Mouse (Mus musculus) liver, embryonic 13.5 days (tissue): ENCODE measurements around the gene Pigyl. TPM values are rescaled to one million over a fixed set of nuclear protein-coding genes. Genes with fewer than 3 reads are reported as not detected.

ENCODE experiments used
- ATAC-seq: fragments of 200-750 bp; cut with Nextera tagmentation; 2 replicates; pipeline ENCODE4 v1.8.0; 2017; ENCODE audit warnings: low read depth, mild to moderate bottlenecking, moderate number of reproducible peaks, moderate library complexity
- DNase-seq: peaks from one replicate; pipeline ENCODE4 v3.0.0; 2022
- H3K27ac ChIP-seq: fragments of 300-500 bp; sonication (generic); 2 replicates; pipeline ENCODE4 v1.5.1; 2015; ENCODE audit warnings: moderate library complexity, mild to moderate bottlenecking, inconsistent platforms
- H3K27me3 ChIP-seq: fragments of 300-500 bp; sonication (generic); 2 replicates; pipeline ENCODE4 v1.6.1; 2015; ENCODE audit warnings: mild to moderate bottlenecking, inconsistent platforms
- H3K36me3 ChIP-seq: fragments of 300-500 bp; sonication (generic); 2 replicates; pipeline ENCODE4 v1.6.1; 2015; ENCODE audit warnings: mild to moderate bottlenecking, inconsistent platforms
- H3K4me1 ChIP-seq: fragments of 300-500 bp; sonication (generic); replicated peaks from 2 replicates; pipeline ENCODE4 v1.6.1; 2015; ENCODE audit warnings: inconsistent platforms
- H3K4me2 ChIP-seq: fragments of 300-500 bp; sonication (generic); 2 replicates; pipeline ENCODE4 v1.6.1; 2015; ENCODE audit warnings: inconsistent platforms, mild to moderate bottlenecking, moderate library complexity
- H3K4me3 ChIP-seq: fragments of 300-500 bp; sonication (generic); replicated peaks from 2 replicates; pipeline ENCODE4 v1.5.1; 2015; ENCODE audit warnings: mild to moderate bottlenecking, inconsistent platforms
- H3K9ac ChIP-seq: fragments of 300-500 bp; sonication (generic); 2 replicates; pipeline ENCODE4 v1.6.1; 2015; ENCODE audit warnings: mild to moderate bottlenecking, inconsistent platforms
- H3K9me3 ChIP-seq: fragments of 300-500 bp; sonication (generic); replicated peaks from 2 replicates; pipeline ENCODE4 v1.6.1; 2016; ENCODE audit warnings: inconsistent platforms
- WGBS: fragments of 180-500 bp; shearing (Covaris S2); methylation state at CpG from one replicate; pipeline ENCODE4 v1.1.7; 2015; ENCODE audit not compliant: insufficient replicate concordance; 5-methylcytosine and 5-hydroxymethylcytosine counted together
- polyA plus RNA-seq: library from polyadenylated mRNA; unstranded; fragments of >200 nt; fragmentation: Nextera tagmentation; extraction: Ambion mirVana; gene quantifications from 2 replicates; pipeline ENCODE4 v1.2.1, GENCODE M21; 2015

Pigyl gene
- 42.1 and 44.6 TPM in 2 replicates for polyA plus RNA-seq

- WGBS: under 1% methylated on average over 65 of the region's 65 CpGs
- peak; percentile 99 for DNase-seq
- Histone ChIP-seq H3K27ac (peak within 1 kb of the TSS; percentile 77), H3K4me1 (peaks cover 22% of the 10 kb centered on the region), H3K9me3 (no peaks in the 10 kb centered on the region), H3K9ac (peak within 1 kb of the TSS; percentile 86), H3K27me3 (no peaks in the 10 kb centered on the region), H3K4me2 (peak within 1 kb of the TSS; percentile 89), H3K4me3 (peak within 1 kb of the TSS; percentile 76), H3K36me3 (peaks cover 12% of the 10 kb centered on the region; the same call in 1 of the 2 replicates)
- ATAC-seq: peak; percentile 97
These were observed at the start of gene Pigyl for GRCm38 (mm10) chr9:22156497-22157245. TSS of gene Pigyl (plus strand) at chr9:22156846.

GRCm38 (mm10) chr9:22108194-22108593, 48.5 kb upstream of the Pigyl start:
- Histone ChIP-seq H3K9me3 (no peaks in the 10 kb centered on the region), H3K27ac (no peak overlapping the region), H3K4me2 (no peak overlapping the region), H3K9ac (no peak overlapping the region), H3K36me3 (peaks cover 36% of the 10 kb centered on the region), H3K4me1 (no peaks in the 10 kb centered on the region), H3K27me3 (peaks cover 13% of the 10 kb centered on the region; the same call in 1 of the 2 replicates), H3K4me3 (no peak overlapping the region)
- WGBS: 78% methylated on average over 9 of the region's 9 CpGs
- ATAC-seq (peak; percentile 18; the same call in 1 of the 2 replicates), DNase-seq (no peak)

GRCm38 (mm10) chr9:22115635-22116034, 41.0 kb upstream of the Pigyl start:
- DNase-seq (no peak), ATAC-seq (no peak)
- Histone ChIP-seq H3K9ac (peak overlapping the region; percentile 89), H3K27me3 (no peaks in the 10 kb centered on the region), H3K9me3 (no peaks in the 10 kb centered on the region), H3K27ac (no peak overlapping the region), H3K4me3 (peak overlapping the region; percentile 92), H3K4me1 (peaks cover 43% of the 10 kb centered on the region), H3K36me3 (peaks cover 38% of the 10 kb centered on the region), H3K4me2 (peak overlapping the region; percentile 92)
- WGBS: 83% methylated on average over 4 of the region's 4 CpGs

GRCm38 (mm10) chr9:22116086-22116485, 40.6 kb upstream of the Pigyl start:
- H3K4me3 ChIP-seq: peak overlapping the region; percentile 92
- DNase-seq: no peak
- no peak for ATAC-seq
- 26% methylated on average over 15 of the region's 15 CpGs for WGBS
- H3K9me3 ChIP-seq: no peaks in the 10 kb centered on the region
- peak overlapping the region; percentile 92 for H3K4me2 ChIP-seq
- H3K4me1 ChIP-seq: peaks cover 47% of the 10 kb centered on the region
- peaks cover 34% of the 10 kb centered on the region for H3K36me3 ChIP-seq
- H3K27ac ChIP-seq: peak overlapping the region; percentile 82; the same call in 1 of the 2 replicates
- H3K9ac ChIP-seq: peak overlapping the region; percentile 89
- H3K27me3 ChIP-seq: no peaks in the 10 kb centered on the region

- under 1% methylated on average over 52 of the region's 52 CpGs for WGBS
These were observed 39.8 kb upstream of the Pigyl start, which contains the start of gene Elof1 for GRCm38 (mm10) chr9:22116740-22117426. TSS of gene Elof1 (minus strand) at chr9:22117172.

DNA sequence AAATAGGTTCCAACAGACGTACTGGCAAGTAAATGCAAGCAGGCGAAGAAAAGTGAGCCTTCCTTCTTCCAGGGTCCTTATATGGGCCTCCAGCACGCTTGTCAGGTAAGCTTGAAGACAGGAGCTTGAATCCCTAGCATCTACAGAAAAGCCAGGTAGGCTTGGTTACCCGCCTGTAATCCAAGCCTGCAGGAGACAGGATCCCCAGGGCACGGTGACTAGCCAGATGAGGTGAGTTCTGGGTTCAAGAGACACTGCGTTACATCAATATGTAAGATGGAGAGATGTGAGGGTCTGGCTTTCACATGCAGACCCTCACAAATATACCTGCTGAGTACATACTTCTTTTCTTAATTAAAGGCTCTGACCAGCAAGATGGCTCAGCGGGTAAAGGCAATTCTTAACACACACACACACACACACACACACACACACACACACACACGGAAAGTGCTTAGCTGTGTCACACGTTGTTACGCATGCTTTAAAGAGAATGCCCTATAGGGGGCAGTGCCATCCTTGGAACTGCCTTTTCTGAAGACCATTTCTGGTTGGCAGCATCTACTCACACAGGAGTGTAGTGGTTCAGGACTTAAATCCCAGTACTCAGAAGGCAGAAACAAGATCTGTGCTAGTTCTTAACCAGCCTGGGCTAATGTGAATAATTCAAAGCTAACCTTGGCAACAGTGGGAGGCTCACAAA, 38.7 kb upstream of the Pigyl start:
- Histone ChIP-seq H3K27ac (peak overlapping the region; percentile 61), H3K4me3 (peak overlapping the region; percentile 92), H3K9me3 (no peaks in the 10 kb centered on the region), H3K4me2 (peak overlapping the region; percentile 92), H3K27me3 (no peaks in the 10 kb centered on the region), H3K4me1 (peaks cover 65% of the 10 kb centered on the region), H3K36me3 (peaks cover 16% of the 10 kb centered on the region), H3K9ac (peak overlapping the region; percentile 68)
- no peak for ATAC-seq
- DNase-seq: peak; percentile 67
- WGBS: 34% methylated on average over 10 of the region's 10 CpGs

More at GRCm38 (mm10) chr9:22116740-22117426, 39.8 kb upstream of the Pigyl start, which contains the start of gene Elof1:
- H3K4me1 ChIP-seq: peaks cover 55% of the 10 kb centered on the region
- H3K27ac ChIP-seq: peak within 1 kb of the TSS; percentile 82
- ATAC-seq: peak; percentile 90
- peak; percentile 93 for DNase-seq
- H3K36me3 ChIP-seq: peaks cover 26% of the 10 kb centered on the region
- H3K4me3 ChIP-seq: peak within 1 kb of the TSS; percentile 92
- peak within 1 kb of the TSS; percentile 89 for H3K9ac ChIP-seq
- no peaks in the 10 kb centered on the region for H3K9me3 ChIP-seq
- peak within 1 kb of the TSS; percentile 92 for H3K4me2 ChIP-seq
- H3K27me3 ChIP-seq: no peaks in the 10 kb centered on the region

DNA sequence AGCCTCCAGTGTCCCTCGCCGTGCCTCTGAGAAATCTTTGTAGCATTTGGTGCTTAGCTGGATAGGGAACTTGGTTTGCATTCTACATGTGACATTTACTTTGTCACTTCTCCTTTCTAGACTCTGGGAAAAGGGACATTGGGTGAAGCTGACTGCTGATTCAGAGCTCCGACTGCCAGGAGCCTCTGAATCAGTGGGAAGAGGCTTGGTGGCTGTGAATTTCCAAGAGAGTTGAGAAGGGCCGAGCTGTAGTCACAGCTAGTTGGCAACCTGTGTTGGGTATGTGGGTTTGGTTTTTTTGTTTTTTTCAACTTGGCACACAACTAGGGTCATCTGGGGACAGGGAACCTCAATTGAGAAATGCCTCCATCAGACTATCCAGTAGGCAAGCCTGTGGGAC, 37.1 kb upstream of the Pigyl start:
- Histone ChIP-seq H3K9ac (0 out of 2 replicates have a peak overlapping the region, but pooled peaks have one; percentile 8), H3K4me2 (no peak overlapping the region), H3K4me1 (peaks cover 82% of the 10 kb centered on the region), H3K36me3 (peaks cover 3% of the 10 kb centered on the region; the same call in 1 of the 2 replicates), H3K9me3 (no peaks in the 10 kb centered on the region), H3K27ac (peak overlapping the region; percentile 87; the same call in 1 of the 2 replicates), H3K27me3 (no peaks in the 10 kb centered on the region), H3K4me3 (no peak overlapping the region)
- WGBS: 78% methylated on average over 4 of the region's 4 CpGs
- ATAC-seq: no peak
- DNase-seq: no peak

GRCm38 (mm10) chr9:22121545-22121944, 35.1 kb upstream of the Pigyl start:
- ATAC-seq: peak; percentile 70
- Histone ChIP-seq H3K4me1 (peaks cover 86% of the 10 kb centered on the region), H3K27ac (peak overlapping the region; percentile 87)

GRCm38 (mm10) chr9:22122005-22122404, 34.6 kb upstream of the Pigyl start:
- DNase-seq (no peak), ATAC-seq (no peak)
- Histone ChIP-seq H3K4me3 (no peak overlapping the region), H3K4me2 (peak overlapping the region; percentile 35; the same call in 1 of the 2 replicates), H3K27me3 (no peaks in the 10 kb centered on the region), H3K27ac (peak overlapping the region; percentile 87), H3K9me3 (no peaks in the 10 kb centered on the region), H3K4me1 (peaks cover 89% of the 10 kb centered on the region), H3K9ac (peak overlapping the region; percentile 37), H3K36me3 (peaks cover 19% of the 10 kb centered on the region)
- 71% methylated on average over 3 of the region's 3 CpGs for WGBS

More at GRCm38 (mm10) chr9:22121545-22121944, 35.1 kb upstream of the Pigyl start:
- peaks cover 14% of the 10 kb centered on the region for H3K36me3 ChIP-seq
- no peaks in the 10 kb centered on the region for H3K9me3 ChIP-seq
- DNase-seq: peak; percentile 61
- peak overlapping the region; percentile 37; the same call in 1 of the 2 replicates for H3K9ac ChIP-seq
- H3K4me3 ChIP-seq: no peak overlapping the region
- H3K27me3 ChIP-seq: no peaks in the 10 kb centered on the region
- H3K4me2 ChIP-seq: peak overlapping the region; percentile 35

DNA sequence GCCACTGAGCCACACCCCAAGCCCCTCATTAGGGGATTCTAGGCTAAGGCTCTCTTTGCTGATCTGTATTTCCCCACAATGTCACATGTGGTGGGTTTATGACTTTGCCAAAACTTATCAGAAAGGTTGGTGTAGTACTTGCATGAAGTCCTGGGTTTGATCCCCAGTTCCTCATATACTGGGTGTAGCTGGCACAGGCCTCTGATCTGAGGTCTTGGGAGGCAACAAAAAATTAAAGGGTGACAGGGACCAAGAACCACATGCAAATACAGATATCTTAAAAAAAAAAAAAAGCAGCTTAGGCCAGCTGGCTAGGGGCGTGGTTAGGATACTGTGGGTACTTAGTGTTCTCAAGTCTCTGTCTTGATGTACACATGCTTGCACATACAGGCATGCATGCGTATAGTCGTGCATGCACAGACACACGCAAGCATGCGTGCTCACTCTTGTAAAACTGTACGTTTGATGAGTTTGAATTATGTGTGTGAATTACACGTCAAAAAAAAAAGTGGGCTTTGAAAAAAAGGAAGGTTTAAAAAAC, 33.5 kb upstream of the Pigyl start:
- no peak for DNase-seq
- peaks cover 85% of the 10 kb centered on the region for H3K4me1 ChIP-seq
- H3K27me3 ChIP-seq: no peaks in the 10 kb centered on the region
- WGBS: 72% methylated on average over 7 of the region's 7 CpGs
- peaks cover 30% of the 10 kb centered on the region for H3K36me3 ChIP-seq
- no peak overlapping the region for H3K4me3 ChIP-seq
- peak overlapping the region; percentile 87 for H3K27ac ChIP-seq
- peak; percentile 39 for ATAC-seq
- peak overlapping the region; percentile 30; the same call in 1 of the 2 replicates for H3K9ac ChIP-seq
- no peak overlapping the region for H3K4me2 ChIP-seq
- H3K9me3 ChIP-seq: no peaks in the 10 kb centered on the region
